Mouse (Mus musculus): ENCODE data around the gene Hdac8.

Hdac8 gene

GRCm38 (mm10) chrX:102504644-102505481 lies at the start of gene Hdac8:
TSS of gene Hdac8 (minus strand) at chrX:102505359.
- DNase-seq (ENCODE audit: low spot score in 2 of 2): peak; percentile 15 to 39

DNA sequence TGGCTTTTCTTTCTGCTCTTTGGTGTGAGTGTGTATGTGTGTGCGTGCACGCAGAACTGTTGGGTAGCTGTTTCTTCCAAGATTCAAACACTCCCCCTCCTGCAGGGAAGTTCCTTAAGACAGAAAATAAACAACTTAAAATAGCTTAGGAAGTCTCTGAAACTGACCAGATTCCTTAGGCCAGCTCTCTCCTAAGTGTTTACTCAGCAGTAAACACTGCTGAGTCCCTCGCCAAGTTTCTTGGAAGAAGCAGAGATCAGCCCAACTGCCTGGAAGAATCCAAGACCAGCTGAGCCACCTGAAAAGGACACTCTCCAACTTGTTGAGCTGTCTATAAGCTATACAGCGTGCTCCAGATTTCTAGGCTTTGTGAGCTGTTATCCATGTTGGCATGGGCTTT lies 4.0 kb upstream of the Hdac8 start:
- DNase-seq (ENCODE audit: low spot score in 2 of 2): no peak

DNA sequence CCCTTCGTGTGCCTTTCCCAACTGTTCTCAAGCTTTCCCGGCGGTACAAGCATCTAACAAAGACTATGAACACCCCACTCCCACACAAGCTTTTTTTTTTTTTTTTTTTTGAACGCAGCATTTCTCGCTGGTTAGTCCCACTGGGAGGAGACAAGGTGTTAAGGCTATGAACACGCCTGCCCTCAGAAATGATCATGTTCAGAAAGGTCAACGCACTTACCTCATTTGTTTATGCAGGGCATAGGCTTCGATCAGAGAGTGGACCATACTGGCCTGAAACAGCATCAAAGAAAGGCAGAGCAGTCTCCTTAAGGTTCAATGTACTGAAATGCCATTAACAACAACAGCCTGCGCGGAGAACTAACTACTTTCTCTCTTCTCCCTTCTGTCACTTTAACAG lies 980 bp downstream of the Hdac8 start:
- no peak for DNase-seq (ENCODE audit: low spot score in 2 of 2)

DNA sequence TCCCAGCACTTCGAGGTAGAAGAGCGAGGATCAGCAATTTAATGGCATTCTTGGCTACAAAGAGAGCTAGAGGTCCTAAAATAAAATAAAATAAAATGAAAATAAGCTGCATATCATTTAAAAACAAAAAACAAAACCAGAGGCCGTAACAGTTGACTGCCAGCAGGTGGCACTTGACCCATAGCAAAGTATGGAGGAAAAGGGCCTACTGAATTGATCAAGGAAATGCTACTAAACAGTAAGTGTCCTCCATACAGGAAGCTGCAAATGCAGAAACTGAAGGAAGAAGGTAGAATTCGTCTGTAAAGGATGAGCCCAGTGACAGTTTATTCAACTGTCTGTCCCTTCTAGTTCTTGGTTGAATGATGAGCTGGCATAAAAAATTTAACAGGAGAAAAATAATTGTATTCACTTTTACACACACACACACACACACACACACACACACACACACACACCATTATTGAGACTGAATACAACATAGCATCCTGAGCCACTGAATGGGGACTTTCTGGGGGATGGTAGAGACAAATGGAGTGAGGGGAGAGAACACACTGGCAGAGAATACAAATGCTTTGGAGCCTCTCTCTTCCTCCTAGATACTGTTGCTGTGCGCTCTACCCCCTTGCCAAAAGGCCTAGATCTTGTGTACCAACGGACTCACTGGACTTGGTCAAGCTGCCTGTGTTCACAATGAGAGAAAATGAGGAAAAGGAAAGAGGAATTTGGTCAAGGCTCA lies 11.0 kb downstream of the Hdac8 start:
- DNase-seq (ENCODE audit: low spot score in 2 of 2): no peak

DNA sequence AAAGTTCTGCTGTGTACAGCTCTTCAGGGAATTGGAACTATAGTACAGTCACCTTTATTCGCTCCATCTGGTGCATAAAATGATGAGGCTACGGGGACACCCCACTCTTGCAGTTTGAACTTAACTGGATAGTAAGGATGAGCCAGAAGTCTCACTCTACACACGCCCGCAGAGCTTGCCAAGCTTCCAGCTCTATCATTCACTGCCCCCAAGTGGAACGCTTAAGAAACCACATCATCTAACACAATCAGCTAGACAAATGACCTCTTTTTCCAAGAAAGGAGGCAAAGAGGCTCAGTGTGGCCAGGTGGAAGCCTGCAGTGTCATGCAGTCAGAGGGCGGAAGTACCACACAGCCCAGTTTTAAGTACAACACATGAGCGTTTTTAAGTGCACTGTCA lies 19.6 kb downstream of the Hdac8 start:
- no peak for DNase-seq (ENCODE audit: low spot score in 2 of 2)

- no peak for DNase-seq (ENCODE audit: low spot score in 2 of 2)
These were observed 25.5 kb downstream of the Hdac8 start for GRCm38 (mm10) chrX:102479665-102480064.

GRCm38 (mm10) chrX:102478965-102479364 lies 26.2 kb downstream of the Hdac8 start:
- DNase-seq (ENCODE audit: low spot score in 2 of 2): peak; percentile 3 to 6

DNA sequence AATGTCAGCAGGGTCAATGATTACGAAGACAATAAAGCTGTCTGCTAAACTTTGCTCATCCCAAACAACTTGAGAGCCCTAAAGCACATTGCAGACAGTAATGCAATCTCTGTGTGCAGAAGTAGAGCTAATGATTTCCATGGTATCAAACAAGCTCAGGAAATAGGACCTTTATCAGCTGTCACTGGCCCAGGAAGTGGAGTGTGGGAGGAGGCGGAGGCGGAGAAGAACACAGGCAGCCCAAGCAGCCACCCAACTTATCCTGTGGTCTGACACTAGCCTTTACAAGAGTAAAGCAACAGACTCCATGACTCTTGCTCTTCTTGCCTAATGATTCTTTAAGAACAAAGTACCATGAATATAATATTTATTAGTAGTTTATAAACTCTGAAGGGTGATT lies 26.7 kb downstream of the Hdac8 start:
- DNase-seq (ENCODE audit: low spot score in 2 of 2): no peak

DNA sequence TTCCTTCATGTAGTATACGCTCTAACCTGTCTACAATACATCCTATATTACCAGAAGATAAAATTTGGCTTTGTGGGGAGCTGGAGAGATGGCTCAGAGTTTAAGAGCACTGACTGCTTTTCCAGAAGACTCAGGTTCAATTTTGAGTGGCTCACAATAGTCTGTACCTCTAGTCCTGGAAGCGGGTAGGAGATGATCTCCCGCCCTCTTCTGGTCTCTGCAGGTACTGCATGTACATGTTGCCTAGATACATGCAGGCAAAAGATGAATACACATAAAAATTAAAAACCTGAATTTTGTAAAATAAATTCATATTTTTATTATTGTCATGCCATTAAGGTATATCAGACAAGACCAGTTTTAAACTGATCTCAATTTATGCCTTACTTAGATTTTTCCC lies 28.4 kb downstream of the Hdac8 start:
- peak; percentile 50 to 61 for DNase-seq (ENCODE audit: low spot score in 2 of 2)

GRCm38 (mm10) chrX:102475555-102475954 lies 29.6 kb downstream of the Hdac8 start:
- DNase-seq (ENCODE audit: low spot score in 2 of 2): peak in 1 of 2 experiments; percentile 23

- DNase-seq (ENCODE audit: low spot score in 2 of 2): no peak
These were observed 86.6 kb downstream of the Hdac8 start for GRCm38 (mm10) chrX:102418343-102419127.

DNA sequence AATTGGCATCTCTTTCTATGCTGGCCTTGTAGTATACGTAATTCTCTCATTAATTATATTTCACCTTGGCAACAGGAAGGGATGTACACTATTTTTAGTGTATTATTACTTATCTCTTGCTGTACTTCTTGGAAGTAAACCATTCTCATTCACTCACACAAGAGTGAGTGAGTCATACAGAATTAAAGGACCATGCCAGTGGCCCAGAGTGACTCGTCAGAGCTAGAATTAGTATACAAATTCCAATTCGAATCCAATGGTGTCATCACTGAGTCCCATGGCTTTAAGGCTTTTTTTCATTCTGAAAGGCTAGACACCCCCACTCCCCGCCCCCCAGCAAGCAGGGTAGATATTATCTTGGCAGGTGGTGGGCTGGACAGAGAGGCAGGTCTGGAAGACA lies 88.2 kb downstream of the Hdac8 start:
- DNase-seq (ENCODE audit: low spot score in 2 of 2): no peak

GRCm38 (mm10) chrX:102416386-102416785 lies 88.8 kb downstream of the Hdac8 start:
- DNase-seq (ENCODE audit: low spot score in 2 of 2): peak; percentile 8 to 18

DNA sequence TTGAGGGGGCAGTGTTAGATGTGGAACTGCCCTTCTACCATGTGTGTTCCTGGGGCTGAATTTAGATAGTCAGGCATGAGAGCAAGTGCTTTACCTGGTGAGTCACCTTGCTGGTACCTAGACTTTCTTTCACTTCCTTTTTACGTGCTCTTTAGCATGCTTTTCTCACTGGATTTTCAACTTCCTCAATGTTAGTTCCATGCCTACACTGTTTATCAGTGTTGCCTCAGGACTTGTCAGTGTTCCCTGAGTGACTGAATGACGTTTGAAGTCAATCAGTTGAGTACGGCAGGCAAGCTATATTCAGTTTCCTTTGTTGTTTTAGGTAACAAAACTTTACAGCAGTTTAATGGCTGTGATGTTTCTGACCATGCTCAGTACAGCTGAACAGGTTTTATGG lies 120.4 kb downstream of the Hdac8 start:
- DNase-seq (ENCODE audit: low spot score in 2 of 2): no peak

GRCm38 (mm10) chrX:102383151-102383550 lies 122.0 kb downstream of the Hdac8 start:
- no peak for DNase-seq (ENCODE audit: low spot score in 2 of 2)

DNA sequence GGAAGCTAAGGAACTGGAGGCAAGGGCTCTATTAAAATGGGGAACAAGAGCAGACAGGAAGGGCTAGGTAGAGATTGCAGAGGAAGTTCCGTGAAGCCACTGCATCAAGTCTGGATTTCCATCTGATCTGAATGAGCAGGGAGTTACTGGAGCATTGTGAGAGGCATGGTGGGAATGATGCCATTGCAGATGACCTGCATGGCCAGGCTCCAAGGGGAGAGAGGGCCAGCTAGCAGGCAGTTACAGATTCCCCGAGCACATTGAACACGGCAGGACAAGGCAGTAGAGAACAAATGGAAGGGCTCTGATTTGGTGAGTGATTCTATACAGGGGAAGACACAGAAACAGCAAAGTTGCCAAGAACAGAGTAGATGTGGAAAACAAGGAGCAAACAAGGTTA lies 138.6 kb downstream of the Hdac8 start:
- no peak for DNase-seq (ENCODE audit: low spot score in 2 of 2)

GRCm38 (mm10) chrX:102362244-102362643 lies 142.9 kb downstream of the Hdac8 start:
- DNase-seq (ENCODE audit: low spot score in 2 of 2): no peak

GRCm38 (mm10) chrX:102353412-102353811 lies 151.7 kb downstream of the Hdac8 start:
- peak in 1 of 2 experiments; percentile 2 for DNase-seq (ENCODE audit: low spot score in 2 of 2)

DNA sequence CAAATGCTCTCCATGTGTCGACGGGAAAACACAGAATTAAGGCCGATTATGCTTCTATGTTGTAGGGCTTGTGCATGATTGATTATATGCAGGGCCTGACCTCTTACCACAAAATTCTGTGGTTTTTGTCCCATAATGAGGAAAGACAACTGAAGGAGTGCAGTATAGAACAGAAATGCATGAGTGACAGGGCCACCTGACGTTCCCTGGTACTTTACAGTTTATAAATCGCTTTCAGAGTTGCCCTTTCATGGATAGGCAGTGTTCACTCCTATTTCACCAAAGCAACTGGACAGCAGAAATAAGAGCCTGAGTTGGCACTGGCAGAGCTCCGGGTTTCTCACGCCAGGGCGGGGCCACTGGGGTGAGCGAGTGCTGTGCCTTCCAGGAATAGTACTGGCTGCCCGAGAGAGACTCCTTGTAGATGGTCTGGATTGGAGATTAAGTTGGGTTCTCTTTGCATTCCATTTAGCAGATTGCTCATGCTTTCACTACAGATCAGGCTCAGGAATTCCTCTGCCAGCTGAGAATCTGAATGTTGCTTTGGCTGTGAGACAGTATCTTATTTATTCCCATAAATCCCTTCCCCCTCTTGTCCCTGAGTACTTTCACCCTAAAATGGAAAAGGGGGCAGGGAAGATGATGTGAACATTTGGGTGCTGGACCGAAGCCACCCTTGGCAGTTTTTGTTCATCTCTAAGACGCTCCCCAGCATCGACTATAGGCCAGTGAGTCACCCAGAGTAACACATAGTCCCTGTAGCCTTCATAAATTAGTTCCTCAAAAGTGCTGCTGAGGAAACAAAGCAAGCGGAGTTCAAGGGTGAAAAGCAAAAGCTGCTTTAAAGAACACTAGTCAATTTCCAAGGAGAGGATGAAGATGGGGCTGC lies 155.1 kb downstream of the Hdac8 start:
- DNase-seq (ENCODE audit: low spot score in 2 of 2): no peak

GRCm38 (mm10) chrX:102348886-102349486 lies 156.2 kb downstream of the Hdac8 start:
- no peak for DNase-seq (ENCODE audit: low spot score in 2 of 2)

- DNase-seq (ENCODE audit: low spot score in 2 of 2): no peak
These were observed 163.5 kb downstream of the Hdac8 start for GRCm38 (mm10) chrX:102341688-102342087.
